Mouse (Mus musculus): ENCODE measurements around the gene Prmt7.

Gene Prmt7

GRCm38 (mm10) chr8:106226589-106226988 lies 15.9 kb downstream of the Prmt7 start:
- DNase-seq = peak in 1 of 2 experiments; percentile 54

DNA sequence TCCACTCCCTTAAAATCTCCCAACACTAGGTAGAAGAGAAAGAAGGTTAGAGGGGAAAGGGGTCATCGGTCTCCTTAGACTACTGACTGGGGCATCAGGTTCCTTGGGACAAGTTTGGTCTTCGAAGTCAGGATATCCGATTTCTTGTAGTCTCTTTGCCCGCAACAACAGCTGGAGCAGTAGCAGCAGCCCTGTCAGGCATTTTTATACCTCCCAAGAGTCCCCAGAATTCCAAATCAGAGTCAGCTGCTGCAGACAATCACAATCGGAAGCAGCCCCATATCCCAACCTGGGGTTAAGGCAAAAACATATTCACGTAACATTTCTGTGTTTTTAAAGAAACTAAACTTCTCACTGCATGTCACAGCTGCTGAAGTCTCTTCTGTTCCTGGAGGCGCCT lies 20.8 kb downstream of the Prmt7 start:
- DNase-seq = no peak

DNA sequence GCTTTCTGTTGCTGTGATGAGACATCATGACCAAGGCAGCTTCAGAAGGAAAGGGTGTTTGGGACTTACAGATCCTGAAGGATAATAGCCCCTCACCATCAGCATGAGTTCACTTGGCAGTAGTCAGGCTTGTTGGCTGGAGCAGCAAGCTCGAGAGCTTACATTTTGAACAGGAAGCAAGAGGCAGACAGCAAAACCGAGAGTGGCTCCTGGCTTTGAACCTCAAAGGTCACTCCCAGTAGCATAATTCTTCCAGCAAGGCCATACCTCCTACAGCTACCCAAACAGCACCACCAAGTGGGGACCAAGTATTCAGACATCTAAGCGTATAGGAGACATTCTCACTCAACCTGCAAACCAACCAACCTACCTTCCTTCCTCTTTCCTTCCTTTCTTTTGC lies 22.0 kb downstream of the Prmt7 start:
- DNase-seq = no peak

DNA sequence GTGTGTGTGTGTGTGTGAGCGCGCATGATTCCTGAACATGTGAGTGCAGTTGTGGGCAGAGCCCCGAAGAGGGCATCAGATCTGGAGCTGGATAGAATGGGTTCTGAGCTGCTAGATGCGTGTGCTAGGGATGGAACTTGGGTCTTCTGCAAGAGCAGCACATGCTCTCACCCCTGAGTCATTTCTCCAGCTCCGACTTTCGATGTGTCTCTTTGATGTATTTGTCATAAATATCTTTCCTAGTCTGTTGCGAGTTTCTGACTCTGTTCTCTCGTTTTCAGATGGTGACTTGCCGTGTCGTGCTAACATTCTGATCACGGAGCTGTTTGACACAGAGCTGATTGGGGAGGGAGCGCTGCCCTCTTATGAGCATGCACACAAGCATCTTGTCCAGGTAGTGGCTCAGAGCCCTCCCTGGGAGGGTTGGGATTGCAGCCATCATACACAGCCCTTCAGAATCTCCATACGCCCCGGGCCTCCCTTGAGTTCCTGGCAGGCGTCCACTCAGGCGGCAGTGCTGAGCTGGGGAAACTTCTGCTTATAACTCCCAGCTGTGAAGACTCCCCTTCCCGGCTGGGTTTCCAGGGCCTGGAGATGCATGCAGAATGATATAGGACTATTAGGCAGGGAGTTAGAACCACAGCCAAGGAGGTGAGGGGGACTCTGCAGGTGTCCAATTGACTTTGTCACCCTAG lies 24.0 kb downstream of the Prmt7 start:
- no peak for DNase-seq

- no peak for DNase-seq
Measured at GRCm38 (mm10) chr8:106237106-106237505, 26.4 kb downstream of the Prmt7 start.

GRCm38 (mm10) chr8:106250186-106250585 lies 39.5 kb downstream of the Prmt7 start:
- DNase-seq = no peak

GRCm38 (mm10) chr8:106258169-106258568 lies 47.4 kb downstream of the Prmt7 start:
- peak in 1 of 2 experiments; percentile 45 for DNase-seq

DNA sequence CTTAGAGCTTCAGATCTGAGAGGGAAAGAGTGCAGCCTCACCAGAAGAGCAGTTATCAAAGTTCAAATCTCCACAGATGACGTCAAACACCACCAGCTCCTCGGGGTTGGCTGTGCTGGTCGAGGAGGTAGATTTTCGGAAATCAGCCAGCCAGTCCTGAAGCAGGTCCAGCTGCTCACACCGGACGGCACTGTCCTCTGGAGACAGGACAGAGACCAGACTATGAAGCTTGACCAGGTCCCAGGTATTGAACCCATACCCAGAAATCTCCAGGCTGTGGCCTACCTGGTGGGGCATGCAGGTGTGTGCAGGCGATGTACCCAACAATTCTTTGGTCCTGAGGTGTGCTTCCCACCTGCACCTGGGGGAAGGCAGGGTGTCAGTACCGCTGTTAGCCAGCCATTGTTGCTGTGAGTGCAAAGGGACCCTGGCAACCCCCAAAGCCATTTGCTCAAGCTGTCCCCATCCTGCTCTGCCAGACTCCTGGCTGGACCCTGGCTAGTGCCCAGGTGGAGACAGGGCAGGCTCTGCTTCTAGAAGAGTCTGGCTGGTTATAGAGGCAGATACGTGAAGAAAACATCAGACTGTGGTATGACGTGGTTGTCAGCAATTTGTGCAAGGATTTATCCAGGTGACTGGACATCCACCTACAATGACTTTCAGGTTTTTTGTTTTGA lies 49.0 kb downstream of the Prmt7 start:
- DNase-seq = no peak

DNA sequence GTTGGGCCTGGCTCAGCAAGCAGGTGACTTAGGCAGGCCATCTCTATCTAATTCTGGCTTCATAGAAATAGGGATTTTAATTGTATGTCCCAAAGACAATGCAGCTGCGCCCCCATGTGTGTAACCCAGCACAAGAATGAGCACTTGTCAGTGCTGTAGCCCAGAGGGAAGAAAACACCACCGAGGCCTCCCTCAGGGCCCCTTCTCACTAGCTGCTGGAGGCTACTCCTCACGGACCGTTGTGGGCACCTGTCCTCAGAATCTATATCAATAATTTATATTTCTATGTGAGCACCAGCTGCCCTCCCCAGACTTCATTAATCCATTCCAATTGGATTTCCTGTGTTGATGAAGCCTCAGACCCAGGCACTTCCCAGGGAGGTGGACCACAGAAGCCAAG lies 50.2 kb downstream of the Prmt7 start:
- no peak for DNase-seq

DNA sequence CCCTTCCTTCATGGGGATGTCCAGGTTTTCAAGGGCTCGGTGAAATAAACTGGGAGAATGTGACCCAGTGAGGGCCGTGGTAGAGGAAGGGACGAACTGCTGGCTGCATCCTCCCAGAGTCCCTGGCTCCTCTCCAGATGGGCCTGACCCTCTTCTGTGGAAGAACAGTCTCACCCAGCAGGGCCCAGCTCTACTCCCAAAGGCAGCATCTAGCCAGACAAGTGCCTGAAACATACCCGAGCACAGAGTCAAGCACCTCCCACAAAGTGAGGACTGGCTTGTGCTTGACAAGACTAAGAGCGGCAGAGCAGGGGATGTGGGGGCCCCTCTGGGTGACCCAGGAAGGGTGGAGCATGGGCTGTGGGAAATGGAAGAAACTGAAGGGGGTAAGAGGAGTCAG lies 51.6 kb downstream of the Prmt7 start:
- DNase-seq = no peak

- DNase-seq = no peak
Measured at GRCm38 (mm10) chr8:106263928-106264327, 53.2 kb downstream of the Prmt7 start.

DNA sequence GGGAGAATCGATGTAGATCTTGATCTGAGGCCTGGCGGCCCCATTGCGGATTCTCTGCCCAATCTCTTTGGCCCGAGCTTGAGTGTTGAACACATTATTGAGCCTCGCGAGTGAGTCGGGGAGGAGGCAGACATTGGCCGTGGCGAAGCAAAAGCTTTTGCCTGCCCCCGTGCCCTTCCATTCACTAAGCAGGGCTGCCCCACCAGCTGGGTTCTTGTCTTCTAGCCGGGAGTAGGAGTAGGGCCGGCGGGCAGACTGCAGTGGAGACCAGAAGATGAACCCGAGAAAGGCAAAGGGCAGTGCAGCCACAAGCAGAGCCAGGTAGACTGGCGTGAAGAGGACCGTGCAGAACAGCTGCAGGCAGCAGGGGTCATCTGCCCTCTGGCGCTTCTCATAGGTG lies 54.7 kb downstream of the Prmt7 start:
- DNase-seq = no peak

DNA sequence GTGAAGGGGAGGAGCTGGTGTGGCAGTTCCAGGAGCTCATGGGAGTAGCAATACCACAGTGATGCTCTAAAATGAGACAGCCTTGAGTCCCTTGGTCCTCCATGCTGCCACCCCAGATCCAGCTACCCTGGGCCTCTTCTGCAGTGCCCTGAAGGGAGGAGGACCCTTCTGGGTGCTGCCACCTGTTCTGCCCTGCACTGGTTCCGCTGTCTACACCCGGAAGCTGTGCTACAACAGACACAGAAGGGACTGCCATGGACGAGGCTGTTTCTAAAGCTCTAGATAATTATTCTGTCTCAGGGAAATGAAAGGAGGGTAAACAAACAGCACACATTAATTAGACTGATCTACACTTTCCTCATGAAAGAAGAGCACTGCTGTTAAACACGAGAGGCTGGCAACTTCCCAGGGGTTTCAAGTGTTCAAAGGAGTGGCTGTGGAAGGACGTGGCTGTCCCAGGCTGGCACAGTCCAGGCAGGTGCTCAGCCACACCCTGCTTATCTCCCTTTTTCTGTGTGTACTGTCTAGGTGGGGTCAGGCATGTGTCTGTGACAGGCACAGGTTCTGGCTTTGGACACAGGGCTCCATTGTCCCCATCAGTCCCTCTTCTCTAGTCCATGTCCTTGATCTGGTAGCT lies 58.1 kb downstream of the Prmt7 start:
- no peak for DNase-seq

DNA sequence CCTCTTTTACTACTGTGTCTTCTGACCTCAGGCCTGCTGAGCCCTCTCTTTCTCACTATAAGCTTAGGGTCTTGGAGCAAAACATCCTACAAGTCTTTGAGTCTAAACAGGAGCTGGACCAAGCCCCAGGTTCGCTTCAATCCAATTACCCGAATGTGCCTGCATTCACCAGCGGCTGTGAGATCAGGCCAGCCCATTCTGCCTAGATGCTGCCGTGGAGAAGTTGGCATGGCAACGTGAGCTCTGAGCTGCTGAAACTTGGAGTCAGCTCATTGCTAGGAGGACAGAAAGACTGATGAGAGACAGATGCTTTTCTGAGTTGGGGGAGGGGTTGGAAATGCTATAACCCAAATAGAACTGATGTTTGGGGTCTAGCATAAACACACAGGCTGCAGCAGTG lies 60.1 kb downstream of the Prmt7 start:
- DNase-seq = no peak

DNA sequence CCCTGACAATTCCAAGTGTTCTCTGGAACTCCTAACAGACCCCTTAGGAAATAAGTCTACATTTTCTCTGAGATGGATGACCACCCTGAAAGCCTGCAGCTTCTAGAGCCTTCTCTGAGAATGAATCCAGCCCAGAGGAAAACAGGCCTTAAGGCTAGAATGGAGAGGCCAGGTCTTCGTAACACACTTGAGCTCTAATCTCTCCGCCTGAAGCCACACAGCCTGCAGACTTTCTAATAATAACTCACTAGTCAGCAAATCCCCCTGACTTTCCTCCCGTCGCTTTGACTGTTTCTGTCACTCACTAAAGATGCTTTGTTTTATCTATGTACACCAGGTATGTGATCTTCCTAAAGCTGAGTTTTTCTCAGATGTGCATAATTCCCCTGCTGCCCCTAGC lies 60.6 kb downstream of the Prmt7 start:
- DNase-seq = no peak

- DNase-seq = no peak
Measured at GRCm38 (mm10) chr8:106273468-106273867, 62.7 kb downstream of the Prmt7 start.

- no peak for DNase-seq
Measured at GRCm38 (mm10) chr8:106276709-106277317, 66.1 kb downstream of the Prmt7 start.

GRCm38 (mm10) chr8:106278367-106279042 lies 67.8 kb downstream of the Prmt7 start:
- DNase-seq = no peak

- no peak for DNase-seq
Measured at GRCm38 (mm10) chr8:106280154-106280553, 69.4 kb downstream of the Prmt7 start.

DNA sequence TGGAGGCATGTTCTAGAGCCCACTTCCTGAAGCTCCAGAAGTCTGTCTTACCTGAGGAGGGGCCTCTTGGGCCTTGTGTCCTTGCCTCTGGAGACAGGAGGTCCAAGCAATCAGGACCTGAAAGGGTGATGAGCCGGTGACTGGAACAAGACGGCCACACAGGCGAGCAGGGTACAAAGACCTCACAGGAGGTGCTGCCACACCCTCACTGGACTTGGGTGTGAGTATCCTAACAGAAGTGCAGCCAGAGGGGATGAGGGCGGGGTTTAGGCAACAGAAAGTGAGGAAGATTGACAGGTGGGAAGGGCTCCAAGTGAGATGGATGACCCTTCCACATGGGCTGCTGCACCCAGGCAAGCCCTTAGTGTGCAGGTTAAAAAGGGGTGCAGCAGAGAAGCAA lies 70.1 kb downstream of the Prmt7 start:
- DNase-seq = no peak

GRCm38 (mm10) chr8:106287445-106287844 lies 76.7 kb downstream of the Prmt7 start:
- DNase-seq = no peak

DNA sequence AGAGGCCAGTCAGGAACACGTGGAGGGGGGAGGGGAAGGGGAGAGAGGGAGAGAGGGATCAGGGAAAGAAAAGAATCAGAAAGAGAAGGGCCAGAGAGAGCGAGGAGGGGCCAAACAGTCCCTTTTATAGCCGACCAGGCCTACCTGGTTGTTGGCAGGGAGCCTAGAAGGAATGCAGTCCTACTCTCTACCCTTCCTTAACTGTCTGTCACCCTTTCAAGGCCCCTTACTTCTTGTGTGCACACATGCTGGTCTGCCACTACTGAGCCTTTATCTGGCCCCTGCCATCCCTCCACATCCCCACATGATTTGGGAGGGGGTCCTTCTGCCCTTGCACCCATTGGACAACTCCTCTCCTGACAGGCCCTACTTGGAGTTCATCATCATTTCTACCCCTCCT lies 78.0 kb downstream of the Prmt7 start:
- no peak for DNase-seq

GRCm38 (mm10) chr8:106289464-106289863 lies 78.7 kb downstream of the Prmt7 start:
- no peak for DNase-seq

Data from spleen, adult 18-20 months (tissue).